Comparison of ENCODE assay signal across 12 mouse cellular contexts in genomic region chr8:86797705-86798104, GRCm38 (mm10). TPM values are rescaled to one million over a fixed set of nuclear protein-coding genes. Genes with fewer than 3 reads are reported as not detected.
DNase-seq lines count a peak whose midpoint lies in the region; ATAC-seq lines count a peak whose summit lies in the region.
"Had no signal": no experiment of that assay in that cellular context is flagged by ENCODE, and none has a peak within 500 bp of the region (broad histone marks: within the 10 kb centered on the region; RNA-seq: fewer than 3 reads in every experiment).

No protein-coding gene starts in this region.

- intact Hi-C loops in heart, postnatal 36 days (cut with DNase I) = loop anchor here (5.0 kb wide), 1 partner anchor 75 kb away; no protein-coding TSS in a partner anchor

- DNase-seq in gastrocnemius, adult 8-10 months (ENCODE audit: low spot score in 2 of 2) = peak; percentile 22 to 54
- DNase-seq in naive thymus-derived CD4-positive, alpha-beta T cell, adult 2 months (ENCODE audit: low read depth) = peak; percentile 86
- DNase-seq in thymus, postnatal 25 days = peak; percentile 39
- DNase-seq in kidney, adult 18-20 months = no peak
- DNase-seq in heart, postnatal 36 days = no peak
- DNase-seq in adrenal gland, adult 18-20 months (ENCODE audit: low spot score in 2 of 2) = no peak
- DNase-seq: cerebellum, adult 11-12 months; kidney, adult 11 months; kidney, postnatal 14 days; right cerebral cortex, postnatal 25 days had no signal

- peak; percentile 99 for ATAC-seq in CD4-positive, CD25-positive, alpha-beta regulatory T cell, adult 4 months
- ATAC-seq: forebrain, embryonic 14.5 days had no signal

RNA-seq across cellular contexts. Expression of gene Siah1a, which starts 52.0 kb away (rescaled TPM):
- 1 to 10 TPM; 4.8 to 7.9 TPM for polyA plus RNA-seq in CD4-positive, CD25-positive, alpha-beta regulatory T cell, adult 4 months (2017; shearing (Covaris generic))
- 10 to 100 TPM; 10.4 to 14.5 (median 11.7) TPM for total RNA-seq in gastrocnemius, adult 8-10 months (2022)
- 10 to 100 TPM; 16.1 to 17.7 TPM for total RNA-seq in heart, postnatal 36 days (2021)
- 10 to 100 TPM; 16.9 to 17.4 TPM for total RNA-seq in adrenal gland, adult 18-20 months (2021)

RNA-seq across cellular contexts. Expression of gene Gm10638, which starts 52.2 kb away (rescaled TPM):
- not detected for polyA plus RNA-seq in CD4-positive, CD25-positive, alpha-beta regulatory T cell, adult 4 months (2017; shearing (Covaris generic))
- total RNA-seq in gastrocnemius, adult 8-10 months (2022) = 1 to 10 TPM; 1.5 to 7.1 (median 4.4) TPM
- 1 to 10 TPM; 3.5 to 3.8 TPM for total RNA-seq in heart, postnatal 36 days (2021)
- total RNA-seq in adrenal gland, adult 18-20 months (2021) = 1 to 10 TPM; 2.6 to 4.5 TPM

Comparison
In these comparisons a context has a peak if more than half of its experiments do, and no peak if none do; other contexts are left out.
1. DNase-seq: peak in gastrocnemius, adult 8-10 months (2 of 2), naive thymus-derived CD4-positive, alpha-beta T cell, adult 2 months (single experiment) and thymus, postnatal 25 days (single experiment); none in kidney, adult 18-20 months (single experiment), heart, postnatal 36 days (0 of 2) and adrenal gland, adult 18-20 months (0 of 2).